Mouse (Mus musculus): ENCODE measurements at regions not wholly inside any gene's neighbourhood (a gene's known extent, or its start where the extent isn't known, plus 50 kb on each side); places are given as distances from the start of the nearest gene placed in this dataset.
A peak's percentile ranks its signal among the peaks of the same experiment; 100 is the strongest.

DNA sequence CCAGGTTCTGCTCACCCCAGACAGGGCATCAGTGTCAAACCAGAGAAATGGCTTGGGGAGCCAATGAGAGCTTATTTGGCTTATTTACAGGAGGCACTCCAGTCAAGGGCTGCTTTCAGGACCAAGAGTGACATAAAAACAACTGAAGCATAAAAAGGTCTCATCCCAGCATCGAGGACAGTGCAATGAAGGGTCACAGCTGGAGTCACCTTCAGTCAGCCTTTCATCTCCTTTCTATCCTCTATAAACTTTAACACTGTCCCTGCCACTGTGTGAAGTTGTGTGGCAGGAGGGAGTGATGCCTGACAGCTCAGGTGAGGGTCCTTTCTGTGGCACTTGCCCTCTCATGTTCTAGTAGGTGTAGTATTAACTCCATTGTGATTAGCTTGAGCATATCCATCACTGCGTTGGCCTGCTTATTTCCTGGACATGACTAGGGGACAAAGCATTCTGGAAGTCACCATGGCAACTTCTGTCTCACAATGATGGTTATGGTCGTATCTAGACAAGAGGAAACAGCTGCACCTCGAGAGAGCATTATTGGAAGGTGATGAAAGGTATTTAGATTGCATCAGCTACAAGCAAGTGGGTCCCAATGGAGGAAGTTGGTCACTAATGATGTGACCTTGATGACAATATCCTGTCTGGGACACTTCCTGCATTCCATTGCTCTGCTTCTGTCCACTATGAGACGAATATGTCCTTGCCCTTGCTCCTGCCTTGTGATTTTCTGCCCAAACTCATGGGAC lies 87.8 kb upstream of the Enpp6 start:
- DNase-seq (ENCODE audit: low read depth, low spot score): no peak

- DNase-seq (ENCODE audit: low read depth, low spot score): no peak
Measured at GRCm38 (mm10) chr8:46900826-46901225, 85.9 kb upstream of the Enpp6 start.

DNA sequence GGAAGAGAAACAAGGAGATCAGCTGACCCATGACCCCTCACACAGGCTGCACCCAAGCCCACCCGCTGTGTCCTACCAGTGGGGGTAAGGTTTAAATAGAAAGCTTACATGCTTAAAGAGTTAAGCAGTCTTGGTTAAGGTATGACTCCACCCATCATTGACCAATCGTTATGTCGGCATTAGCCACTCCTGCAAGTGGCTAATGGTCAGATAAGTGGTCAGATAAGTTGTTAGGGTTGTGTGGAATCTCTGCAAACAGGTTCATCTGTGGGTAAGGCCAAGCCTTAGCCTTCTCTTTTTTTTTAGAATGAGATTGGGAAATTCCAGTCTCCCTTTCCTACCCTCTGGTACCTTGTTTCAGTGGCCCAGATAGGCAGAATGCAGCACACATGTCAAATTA lies 82.0 kb upstream of the Enpp6 start:
- no peak for DNase-seq (ENCODE audit: low read depth, low spot score)

GRCm38 (mm10) chr8:46907390-46907789 lies 79.3 kb upstream of the Enpp6 start:
- DNase-seq (ENCODE audit: low read depth, low spot score): no peak

GRCm38 (mm10) chr8:46908186-46908585 lies 78.5 kb upstream of the Enpp6 start:
- DNase-seq (ENCODE audit: low read depth, low spot score): no peak

DNA sequence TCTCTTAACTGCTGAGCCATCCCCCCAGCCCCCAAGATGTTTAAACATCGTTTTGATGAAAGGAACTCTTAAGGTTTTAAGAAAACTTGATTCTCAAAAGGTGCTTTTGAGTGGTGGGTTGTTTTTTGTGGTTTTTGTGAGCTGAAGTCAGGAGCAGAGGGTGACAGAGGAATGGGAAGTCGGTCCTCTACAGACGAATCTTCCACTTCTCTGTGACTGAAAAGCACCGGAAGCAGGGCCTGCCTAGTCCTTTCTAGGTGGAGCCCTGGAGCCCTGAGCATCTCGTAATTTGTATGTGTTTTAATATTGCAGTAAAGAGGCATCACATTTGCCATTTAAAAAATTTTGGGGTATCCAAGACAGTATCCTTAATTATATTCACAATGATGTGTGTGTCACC lies 72.7 kb upstream of the Enpp6 start:
- DNase-seq (ENCODE audit: low read depth, low spot score): no peak

DNA sequence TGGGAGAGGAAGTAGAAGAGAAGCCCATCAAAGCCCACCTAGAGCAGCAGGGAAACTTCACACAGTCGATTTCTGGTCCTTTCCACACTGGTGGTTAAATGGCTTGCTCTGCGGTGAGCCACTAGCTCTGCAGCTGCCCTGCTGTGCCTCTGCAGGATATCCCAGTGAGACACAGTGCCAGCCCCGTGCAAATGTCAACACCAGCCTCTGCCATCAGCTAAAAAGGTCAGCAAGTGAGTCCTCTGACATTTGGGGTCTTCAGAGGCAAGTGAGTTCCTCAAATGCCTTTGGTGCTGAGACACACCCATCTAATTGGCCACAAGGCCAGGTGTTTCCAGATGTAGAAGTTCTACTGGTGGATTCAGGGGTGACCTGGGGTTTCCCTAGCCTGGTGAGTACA lies 66.6 kb upstream of the Enpp6 start:
- DNase-seq (ENCODE audit: low read depth, low spot score): no peak

DNA sequence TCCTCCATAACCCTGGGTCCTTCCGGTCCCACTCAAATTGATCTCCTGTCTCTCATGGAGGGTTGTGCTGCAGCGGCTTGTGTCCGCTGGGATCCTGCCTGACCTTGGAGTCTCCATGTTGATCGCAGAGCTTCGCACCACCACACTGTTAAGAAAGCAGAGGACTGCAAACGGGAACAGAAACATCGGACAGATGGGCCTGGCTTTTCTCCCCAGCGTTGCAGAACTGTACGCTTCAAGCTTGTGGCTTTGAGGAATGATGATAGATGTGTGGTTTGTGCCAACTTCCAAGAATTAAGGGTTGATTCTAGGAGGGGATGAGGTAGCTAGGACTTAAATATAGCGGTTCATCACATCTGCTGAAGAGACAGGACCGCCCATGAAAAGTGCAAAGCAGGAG lies 65.6 kb upstream of the Enpp6 start:
- DNase-seq (ENCODE audit: low read depth, low spot score): no peak

DNA sequence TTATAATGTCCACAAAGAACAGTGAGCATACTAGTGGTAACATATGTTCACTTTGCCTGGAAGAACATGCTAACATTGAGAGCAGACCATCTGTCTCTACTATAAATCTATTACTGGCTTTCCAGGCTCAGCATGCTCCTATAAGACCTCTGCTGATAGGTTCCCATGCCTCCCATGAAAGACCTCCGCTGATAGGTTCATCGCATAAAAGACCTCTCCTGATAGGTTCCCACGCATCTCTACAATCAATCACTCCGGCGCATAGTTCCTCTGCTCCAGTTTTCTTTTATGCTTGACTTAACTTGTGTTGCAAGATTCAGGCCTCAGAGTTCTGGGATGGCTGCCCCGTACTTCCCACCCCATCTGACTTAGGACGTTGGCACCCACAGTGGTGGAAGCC lies 65.1 kb upstream of the Enpp6 start:
- no peak for DNase-seq (ENCODE audit: low read depth, low spot score)

GRCm38 (mm10) chr8:46924787-46925548 lies 61.7 kb upstream of the Enpp6 start:
- DNase-seq (ENCODE audit: low read depth, low spot score): peak; percentile 14

DNA sequence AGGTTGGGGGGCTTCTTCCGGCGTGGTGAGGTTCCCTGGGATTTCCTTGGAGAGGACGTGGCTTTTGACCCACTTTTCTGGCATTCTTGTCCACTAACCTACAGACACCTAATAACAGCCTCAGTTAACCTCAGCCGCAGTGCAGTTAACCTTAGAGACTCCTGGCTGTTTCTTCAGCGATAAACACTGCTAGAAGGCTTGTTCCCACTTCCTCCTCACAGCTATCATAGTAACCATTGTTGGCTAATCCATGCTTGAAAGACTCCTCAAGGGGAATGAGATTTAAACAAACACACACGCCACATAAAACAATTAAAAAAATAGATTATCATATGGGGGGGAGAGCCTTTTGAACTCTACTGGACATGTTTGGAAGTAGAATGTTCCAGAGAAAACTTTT lies 58.0 kb upstream of the Enpp6 start:
- DNase-seq (ENCODE audit: low read depth, low spot score): no peak

- no peak for DNase-seq (ENCODE audit: low read depth, low spot score)
Measured at GRCm38 (mm10) chr8:46929678-46930077, 57.0 kb upstream of the Enpp6 start.

DNA sequence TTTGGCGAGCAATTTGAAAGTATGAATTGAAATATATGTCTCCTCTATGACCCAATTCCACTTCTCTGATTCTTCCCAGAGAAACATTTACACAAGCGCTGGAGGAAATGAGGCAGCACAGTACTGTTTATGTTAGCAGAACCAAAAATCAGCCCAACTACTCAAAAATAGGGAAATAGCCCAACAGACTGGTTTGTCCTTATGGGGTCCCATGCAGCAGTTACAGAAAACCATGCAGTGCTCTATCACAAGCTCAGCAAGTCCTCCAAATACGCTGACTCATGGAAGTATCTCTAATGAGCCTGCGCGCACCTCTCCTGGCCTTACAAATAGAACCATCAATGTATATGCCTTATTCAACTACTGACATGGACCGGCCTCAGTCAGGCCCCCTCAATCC lies 55.4 kb upstream of the Enpp6 start:
- DNase-seq (ENCODE audit: low read depth, low spot score): no peak

DNA sequence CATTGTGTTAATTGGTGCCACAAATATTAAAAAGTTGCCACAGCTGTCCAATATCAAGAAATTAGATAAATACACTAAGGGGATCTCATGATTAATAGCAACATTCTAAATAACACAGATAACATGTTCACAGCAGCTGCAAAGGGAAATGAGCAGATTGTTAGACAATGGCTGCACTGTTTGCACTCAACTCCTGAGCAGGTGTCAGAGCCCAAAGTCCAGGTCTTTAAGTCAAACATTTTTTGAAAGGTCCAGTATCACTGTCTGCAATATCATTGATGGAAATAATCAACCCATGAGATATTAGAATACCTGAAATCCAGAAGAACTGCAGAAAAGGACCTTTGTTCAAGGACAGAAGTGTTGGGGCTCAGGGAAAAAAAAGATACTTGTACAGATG lies 53.4 kb upstream of the Enpp6 start:
- DNase-seq (ENCODE audit: low read depth, low spot score): no peak

GRCm38 (mm10) chr8:46934254-46934653 lies 52.4 kb upstream of the Enpp6 start:
- no peak for DNase-seq (ENCODE audit: low read depth, low spot score)

- peak; percentile 84 for DNase-seq (ENCODE audit: low read depth, low spot score)
Measured at GRCm38 (mm10) chr8:46934898-46935297, 51.8 kb upstream of the Enpp6 start.

GRCm38 (mm10) chr8:46936039-46936438 lies 50.6 kb upstream of the Enpp6 start:
- DNase-seq (ENCODE audit: low read depth, low spot score): no peak

Measured in R1 (cell line).